26 mouse cellular contexts compared by ENCODE assay signal in the genomic region with DNA sequence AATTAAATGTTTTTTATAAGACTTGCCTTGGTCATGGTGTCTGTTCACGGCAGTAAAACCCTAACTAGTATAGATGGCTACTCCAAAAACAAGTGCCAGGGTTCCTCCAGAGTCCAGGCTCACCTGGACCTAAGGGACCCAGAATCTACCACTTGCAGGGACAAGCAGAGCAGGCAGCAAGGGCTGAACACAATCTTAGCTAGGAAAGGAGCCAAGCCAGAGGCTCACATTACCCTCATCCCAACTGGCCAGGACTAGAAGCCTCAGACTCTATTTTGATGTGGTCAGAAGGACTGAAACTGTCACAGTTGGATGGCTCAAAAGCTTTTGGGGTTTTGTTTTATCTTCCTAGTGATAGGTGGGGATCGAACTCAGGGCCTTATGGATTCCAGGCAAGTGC. TPM values are rescaled to one million over a fixed set of nuclear protein-coding genes. Genes with fewer than 3 reads are reported as not detected.
DNase-seq lines count a peak whose midpoint lies in the region; ATAC-seq and TF ChIP-seq lines count a peak whose summit lies in the region.
"Had no signal": no experiment of that assay in that cellular context is flagged by ENCODE, and none has a peak within 500 bp of the region (broad histone marks: within the 10 kb centered on the region; RNA-seq: fewer than 3 reads in every experiment).

No protein-coding gene starts in this region.

- no peak overlapping the region for H3K4me2 ChIP-seq in midbrain, embryonic 11.5 days
- no peak overlapping the region for H3K4me2 ChIP-seq in midbrain, embryonic 13.5 days (replicated peaks)
- H3K4me2 ChIP-seq: embryonic facial prominence, embryonic 13.5 days; embryonic facial prominence, embryonic 15.5 days; forebrain, embryonic 12.5 days had no signal

- no peak for TF ChIP-seq CTCF in cerebellum, adult 2 months (IDR thresholded peaks at IDR 0.05; ENCODE audit: borderline replicate concordance, insufficient read depth, low read depth, low read length)

- H3K9ac ChIP-seq in midbrain, embryonic 11.5 days (ENCODE audit: low read length) = no peak overlapping the region
- no peak overlapping the region for H3K9ac ChIP-seq in midbrain, embryonic 13.5 days (replicated peaks)
- H3K9ac ChIP-seq: embryonic facial prominence, embryonic 13.5 days; embryonic facial prominence, embryonic 15.5 days; forebrain, embryonic 12.5 days had no signal

- H3K4me3 ChIP-seq in midbrain, embryonic 11.5 days (ENCODE audit: low read depth, low read length) = no peak overlapping the region
- H3K4me3 ChIP-seq in midbrain, embryonic 13.5 days (replicated peaks) = no peak overlapping the region
- H3K4me3 ChIP-seq in cerebellum, adult 2 months (replicated peaks; ENCODE audit: insufficient read depth, low read depth, low read length) = no peak overlapping the region
- H3K4me3 ChIP-seq: embryonic facial prominence, embryonic 13.5 days; embryonic facial prominence, embryonic 15.5 days; erythroblast, embryonic 14.5 days; forebrain, embryonic 10.5 days; forebrain, embryonic 12.5 days had no signal

- peak; percentile 51 for DNase-seq in gastrocnemius, adult 18-20 months (ENCODE audit: low spot score)
- DNase-seq in gastrocnemius, postnatal 36 days = no peak
- peak; percentile 23 for DNase-seq in midbrain, embryonic 11.5 days (ENCODE audit: low spot score, missing footprints)
- peak; percentile 43 for DNase-seq in skeletal muscle tissue, adult 2 months (ENCODE audit: low read depth, low spot score)
- DNase-seq in cerebellum, adult 2 months = no peak
- DNase-seq: adrenal gland, adult 8-10 months; adrenal gland, postnatal 14 days; adrenal gland, postnatal 36 days; cerebellum, adult 11-12 months; cerebellum, adult 8-10 months; cerebellum, adult 9-11 months; cerebellum, postnatal 14 days; cerebellum, postnatal 36 days; embryo, embryonic 11 days had no signal

- peaks cover 8% of the 10 kb centered on the region; the same call in 1 of the 2 replicates for H3K9me3 ChIP-seq in midbrain, embryonic 11.5 days (ENCODE audit: control insufficient read depth, low read length)
- 0 out of 2 replicates have a peak, but pooled peaks cover 6% of the 10 kb centered on the region for H3K9me3 ChIP-seq in midbrain, embryonic 13.5 days

- TF ChIP-seq POLR2A in cerebellum, adult 2 months (IDR thresholded peaks at IDR 0.05; ENCODE audit: borderline replicate concordance, insufficient read depth, low read length) = no peak

- H3K36me3 ChIP-seq in midbrain, embryonic 11.5 days (ENCODE audit: control insufficient read depth, insufficient read depth, low read length) = no peaks in the 10 kb centered on the region
- no peaks in the 10 kb centered on the region for H3K36me3 ChIP-seq in midbrain, embryonic 13.5 days
- H3K36me3 ChIP-seq: embryonic facial prominence, embryonic 13.5 days; embryonic facial prominence, embryonic 15.5 days; forebrain, embryonic 10.5 days; forebrain, embryonic 12.5 days had no signal

- H3K27ac ChIP-seq in midbrain, embryonic 11.5 days (ENCODE audit: low read depth, low read length) = no peak overlapping the region
- no peak overlapping the region for H3K27ac ChIP-seq in midbrain, embryonic 13.5 days
- no peak overlapping the region for H3K27ac ChIP-seq in cerebellum, adult 2 months (ENCODE audit: insufficient read depth, low read length)
- H3K27ac ChIP-seq: embryonic facial prominence, embryonic 13.5 days; embryonic facial prominence, embryonic 15.5 days; forebrain, embryonic 10.5 days; forebrain, embryonic 12.5 days had no signal

- no peak for ATAC-seq in midbrain, embryonic 11.5 days (ENCODE audit: low FRiP score)
- no peak for ATAC-seq in midbrain, embryonic 13.5 days
- ATAC-seq: forebrain, embryonic 14.5 days; forebrain, embryonic 16.5 days had no signal

- intact Hi-C loops in gastrocnemius, postnatal 36 days (cut with DNase I) = no loop called here

- H3K27me3 ChIP-seq in midbrain, embryonic 11.5 days (ENCODE audit: control insufficient read depth, insufficient read depth, low read length) = no peaks in the 10 kb centered on the region
- H3K27me3 ChIP-seq in midbrain, embryonic 13.5 days = no peaks in the 10 kb centered on the region
- no peaks in the 10 kb centered on the region for H3K27me3 ChIP-seq in cerebellum, adult 2 months (ENCODE audit: control insufficient read depth, insufficient read depth, low read length)
- H3K27me3 ChIP-seq: embryonic facial prominence, embryonic 13.5 days; embryonic facial prominence, embryonic 15.5 days had no signal

- no peaks in the 10 kb centered on the region for H3K4me1 ChIP-seq in midbrain, embryonic 11.5 days (ENCODE audit: control insufficient read depth, insufficient read depth, low read length)
- no peaks in the 10 kb centered on the region for H3K4me1 ChIP-seq in midbrain, embryonic 13.5 days (replicated peaks)
- no peaks in the 10 kb centered on the region for H3K4me1 ChIP-seq in cerebellum, adult 2 months (ENCODE audit: control insufficient read depth, insufficient read depth, low read length)
- H3K4me1 ChIP-seq: embryonic facial prominence, embryonic 13.5 days; forebrain, embryonic 10.5 days; forebrain, embryonic 12.5 days had no signal

- WGBS in midbrain, embryonic 11.5 days = 76% methylated on average over 2 of the region's 2 CpGs
- 72% methylated on average over 2 of the region's 2 CpGs for WGBS in midbrain, embryonic 13.5 days
- 69% methylated on average over 2 of the region's 2 CpGs for WGBS in cerebellum, adult 2 months

RNA-seq across cellular contexts. Expression of a gene that starts 7.3 kb away (rescaled TPM):
- total RNA-seq in gastrocnemius, adult 18-20 months (2021) = 1 to 10 TPM; 6.8 to 8.4 TPM
- total RNA-seq in gastrocnemius, postnatal 36 days (2021) = 1 to 10 TPM; 4.3 to 7.8 TPM
- polyA plus RNA-seq in midbrain, embryonic 11.5 days (2014; fragmentation: Nextera tagmentation; extraction: Ambion mirVana) = 57.5 and 59.9 TPM in 2 replicates
- polyA plus RNA-seq in midbrain, embryonic 13.5 days (2015; fragmentation: Nextera tagmentation; extraction: Ambion mirVana) = 70.1 and 72.7 TPM in 2 replicates
- polyA plus RNA-seq in cerebellum, adult 2 months (2012; rRNA removed) = 14.8 and 15.6 TPM in 2 replicates

RNA-seq across cellular contexts. Expression of a gene that starts 26.6 kb away (rescaled TPM):
- total RNA-seq in gastrocnemius, adult 18-20 months (2021) = not detected
- total RNA-seq in gastrocnemius, postnatal 36 days (2021) = not detected
- not detected in 2 replicates for polyA plus RNA-seq in midbrain, embryonic 11.5 days (2014; fragmentation: Nextera tagmentation; extraction: Ambion mirVana)
- 0.34 TPM in 1 of 2 replicates, not detected in the other for polyA plus RNA-seq in midbrain, embryonic 13.5 days (2015; fragmentation: Nextera tagmentation; extraction: Ambion mirVana)
- polyA plus RNA-seq in cerebellum, adult 2 months (2012; rRNA removed) = 0.26 and 0.62 TPM in 2 replicates
- total RNA-seq: common myeloid progenitor, adult 5-6 weeks; ES-E14; MEL had no signal
- polyA plus RNA-seq: C2C12; erythroblast, embryonic 14.5 days had no signal

RNA-seq across cellular contexts. Expression of a gene that starts 26.7 kb away (rescaled TPM):
- total RNA-seq in gastrocnemius, adult 18-20 months (2021) = 1,000 to 10,000 TPM in 1 of 2 experiments, 100 to 1,000 TPM in 1; 959 to 1,045 TPM
- total RNA-seq in gastrocnemius, postnatal 36 days (2021) = 1,000 to 10,000 TPM; 1,079 to 1,088 TPM
- 562 and 580 TPM in 2 replicates for polyA plus RNA-seq in midbrain, embryonic 11.5 days (2014; fragmentation: Nextera tagmentation; extraction: Ambion mirVana)
- 563 and 580 TPM in 2 replicates for polyA plus RNA-seq in midbrain, embryonic 13.5 days (2015; fragmentation: Nextera tagmentation; extraction: Ambion mirVana)
- polyA plus RNA-seq in cerebellum, adult 2 months (2012; rRNA removed) = 676 and 703 TPM in 2 replicates

RNA-seq across cellular contexts. Expression of a gene that starts 55.1 kb away (rescaled TPM):
- total RNA-seq in gastrocnemius, adult 18-20 months (2021) = not detected
- total RNA-seq in gastrocnemius, postnatal 36 days (2021) = not detected
- 19.0 and 20.7 TPM in 2 replicates for polyA plus RNA-seq in midbrain, embryonic 11.5 days (2014; fragmentation: Nextera tagmentation; extraction: Ambion mirVana)
- polyA plus RNA-seq in midbrain, embryonic 13.5 days (2015; fragmentation: Nextera tagmentation; extraction: Ambion mirVana) = 91.4 and 124 TPM in 2 replicates
- polyA plus RNA-seq in cerebellum, adult 2 months (2012; rRNA removed) = 123 and 131 TPM in 2 replicates
- total RNA-seq: common myeloid progenitor, adult 5-6 weeks; MEL had no signal
- polyA plus RNA-seq: C2C12; erythroblast, embryonic 14.5 days had no signal

Comparison
In these comparisons a context has a peak if more than half of its experiments do, and no peak if none do; other contexts are left out.
1. DNase-seq: peak in gastrocnemius, adult 18-20 months (single experiment), midbrain, embryonic 11.5 days (single experiment) and skeletal muscle tissue, adult 2 months (single experiment); none in gastrocnemius, postnatal 36 days (0 of 2) and cerebellum, adult 2 months (0 of 2).